ENCODE assay signal across 9 mouse cellular contexts in the genomic region with DNA sequence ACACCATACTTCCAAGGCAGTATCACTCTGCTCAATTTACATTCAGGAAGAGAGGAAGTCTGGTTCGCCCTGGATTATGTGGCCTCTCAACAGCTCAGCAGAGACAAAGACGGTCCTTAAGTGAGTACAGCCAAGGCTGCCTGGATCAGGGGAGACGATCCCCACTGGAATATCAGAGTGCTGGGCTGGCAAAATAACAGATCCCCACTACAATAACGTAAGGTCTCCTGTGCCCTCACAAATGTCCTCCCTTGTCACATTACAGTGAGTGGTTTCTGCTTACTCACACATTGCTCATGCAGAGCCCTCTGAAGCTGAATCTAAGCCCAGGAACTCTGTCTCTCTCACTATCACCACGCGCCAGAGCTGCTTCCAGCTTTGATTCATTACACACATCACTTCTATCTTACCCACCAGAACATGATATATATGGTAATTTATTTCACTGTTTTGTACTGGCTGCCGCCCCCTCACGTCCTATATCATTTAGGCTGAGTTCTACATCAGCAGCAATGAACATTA.
A peak's percentile ranks its signal among the peaks of the same experiment; 100 is the strongest.
DNase-seq lines count a peak whose midpoint lies in the region; ATAC-seq lines count a peak whose summit lies in the region.
"Had no signal": no experiment of that assay in that cellular context is flagged by ENCODE, and none has a peak within 500 bp of the region (broad histone marks: within the 10 kb centered on the region; RNA-seq: fewer than 3 reads in every experiment).

No protein-coding gene starts in this region.

- H3K4me2 ChIP-seq in hindbrain, embryonic 14.5 days (replicated peaks) = no peak overlapping the region
- no peak overlapping the region for H3K4me2 ChIP-seq in midbrain, embryonic 16.5 days (ENCODE audit: low read length)
- H3K4me2 ChIP-seq: heart, embryonic 11.5 days; stomach, embryonic 15.5 days had no signal

- H3K27ac ChIP-seq in hindbrain, embryonic 14.5 days = peak overlapping the region; percentile 78
- 0 out of 2 replicates have a peak overlapping the region, but pooled peaks have one; percentile 8 for H3K27ac ChIP-seq in midbrain, embryonic 16.5 days (ENCODE audit: low read length)
- H3K27ac ChIP-seq: stomach, embryonic 15.5 days had no signal

- DNase-seq in 3T3-L1 (ENCODE audit: low read depth, low spot score) = peak; percentile 77
- peak; percentile 62 for DNase-seq in adrenal gland, adult 8-10 months
- DNase-seq in hindbrain, embryonic 14.5 days (ENCODE audit: low spot score) = peak; percentile 46
- DNase-seq in lung, postnatal 14 days = no peak
- DNase-seq in testis, postnatal 14 days (ENCODE audit: low spot score) = no peak

- no peaks in the 10 kb centered on the region for H3K9me3 ChIP-seq in hindbrain, embryonic 14.5 days (ENCODE audit: control insufficient read depth, low read length)
- no peaks in the 10 kb centered on the region for H3K9me3 ChIP-seq in midbrain, embryonic 16.5 days (replicated peaks; ENCODE audit: control insufficient read depth, low read length, poor library complexity, severe bottlenecking)
- H3K9me3 ChIP-seq: stomach, embryonic 15.5 days had no signal

- peaks cover 11% of the 10 kb centered on the region; the same call in 1 of the 2 replicates for H3K4me1 ChIP-seq in hindbrain, embryonic 14.5 days (replicated peaks; ENCODE audit: control insufficient read depth, insufficient read depth, low read length)
- peaks cover 5% of the 10 kb centered on the region; the same call in 1 of the 2 replicates for H3K4me1 ChIP-seq in midbrain, embryonic 16.5 days (ENCODE audit: control insufficient read depth, insufficient read depth, low read length)
- H3K4me1 ChIP-seq: stomach, embryonic 15.5 days had no signal

- no peaks in the 10 kb centered on the region for H3K36me3 ChIP-seq in hindbrain, embryonic 14.5 days (replicated peaks; ENCODE audit: control insufficient read depth, insufficient read depth)
- no peaks in the 10 kb centered on the region for H3K36me3 ChIP-seq in midbrain, embryonic 16.5 days (ENCODE audit: control insufficient read depth, insufficient read depth, low read length)
- H3K36me3 ChIP-seq: stomach, embryonic 15.5 days had no signal

- 54% methylated on average over 8 of the region's 8 CpGs for WGBS in hindbrain, embryonic 14.5 days
- 52% methylated on average over 8 of the region's 8 CpGs for WGBS in midbrain, embryonic 16.5 days

- H3K4me3 ChIP-seq in hindbrain, embryonic 14.5 days (replicated peaks; ENCODE audit: low read length) = no peak overlapping the region
- no peak overlapping the region for H3K4me3 ChIP-seq in midbrain, embryonic 16.5 days (ENCODE audit: low read depth, low read length)
- H3K4me3 ChIP-seq: stomach, embryonic 15.5 days had no signal

- H3K27me3 ChIP-seq in hindbrain, embryonic 14.5 days (ENCODE audit: control insufficient read depth, insufficient read depth, low read length) = no peaks in the 10 kb centered on the region
- no peaks in the 10 kb centered on the region for H3K27me3 ChIP-seq in midbrain, embryonic 16.5 days (ENCODE audit: control insufficient read depth, insufficient read depth, low read depth, low read length)
- H3K27me3 ChIP-seq: stomach, embryonic 15.5 days had no signal

- peak; percentile 83 for ATAC-seq in hindbrain, embryonic 14.5 days (ENCODE audit: low FRiP score)
- peak; percentile 90 for ATAC-seq in midbrain, embryonic 16.5 days
- no peak for ATAC-seq in CD4-positive, CD25-positive, alpha-beta regulatory T cell, adult 4 months

- no peak overlapping the region for H3K9ac ChIP-seq in hindbrain, embryonic 14.5 days
- H3K9ac ChIP-seq in midbrain, embryonic 16.5 days (ENCODE audit: low read depth, low read length) = peak overlapping the region; percentile 7; the same call in 1 of the 2 replicates
- H3K9ac ChIP-seq: stomach, embryonic 15.5 days had no signal

Comparison
In these comparisons a context has a peak if more than half of its experiments do, and no peak if none do; other contexts are left out.
1. DNase-seq: peak in 3T3-L1 (single experiment), adrenal gland, adult 8-10 months (single experiment) and hindbrain, embryonic 14.5 days (single experiment); none in lung, postnatal 14 days (single experiment) and testis, postnatal 14 days (single experiment).